Mouse (Mus musculus) heart, embryonic 14.5 days (tissue): ENCODE results near the gene Nlrp3. TPM values are rescaled to one million over a fixed set of nuclear protein-coding genes. Genes with fewer than 3 reads are reported as not detected.

ENCODE experiments used
- ATAC-seq: fragments of 200-750 bp; cut with Nextera tagmentation; 2 replicates; pipeline ENCODE4 v1.8.0; 2017; ENCODE audit warnings: low read depth, moderate TSS enrichment; ENCODE audit not compliant: insufficient number of reproducible peaks, insufficient read depth, low FRiP score
- H3K27ac ChIP-seq, 2 experiments: fragments of 200-500 bp in 1 of 2; fragments of 300-500 bp in 1 of 2; sonication (generic) in 1 of 2; replicated peaks in 1 of 2; 2 replicates each; pipeline ENCODE4 v1.5.1; 2012 to 2014; ENCODE audit warnings: low read depth in 2 of 2, low read length in 2 of 2, control low read depth in 1 of 2, mild to moderate bottlenecking in 1 of 2, mixed read lengths in 1 of 2; ENCODE audit not compliant: control insufficient read depth in 1 of 2, insufficient read depth in 1 of 2
- H3K27me3 ChIP-seq: fragments of 300-500 bp; sonication (generic); 2 replicates; pipeline ENCODE4 v1.6.1; 2014; ENCODE audit warnings: mild to moderate bottlenecking, low read length, control low read depth; ENCODE audit not compliant: control insufficient read depth, insufficient read depth
- H3K36me3 ChIP-seq: fragments of 300-500 bp; sonication (generic); 2 replicates; pipeline ENCODE4 v1.6.1; 2014; ENCODE audit warnings: mild to moderate bottlenecking, control low read depth, low read length, mixed read lengths; ENCODE audit not compliant: control insufficient read depth, insufficient read depth
- H3K4me1 ChIP-seq, 2 experiments: fragments of 200-500 bp in 1 of 2; fragments of 300-500 bp in 1 of 2; sonication (generic) in 1 of 2; 2 replicates each; pipeline ENCODE4 v1.6.1; 2012 to 2014; ENCODE audit warnings: low read length in 2 of 2, control low read depth in 1 of 2, mixed read lengths in 1 of 2; ENCODE audit not compliant: control insufficient read depth in 2 of 2, insufficient read depth in 2 of 2
- H3K4me2 ChIP-seq: fragments of 300-500 bp; sonication (generic); 2 replicates; pipeline ENCODE4 v1.6.1; 2014; ENCODE audit warnings: mild to moderate bottlenecking, low read length
- H3K4me3 ChIP-seq, 2 experiments: fragments of 200-500 bp in 1 of 2; fragments of 300-500 bp in 1 of 2; sonication (generic) in 1 of 2; 2 replicates each; pipeline ENCODE4 v1.5.1; 2012 to 2014; ENCODE audit warnings: low read length in 2 of 2, mild to moderate bottlenecking in 2 of 2, control low read depth in 1 of 2, low read depth in 1 of 2, moderate library complexity in 1 of 2; ENCODE audit not compliant: control insufficient read depth in 1 of 2, insufficient read depth in 1 of 2
- H3K9ac ChIP-seq: fragments of 300-500 bp; sonication (generic); 2 replicates; pipeline ENCODE4 v1.6.1; 2014; ENCODE audit warnings: mild to moderate bottlenecking, low read length
- H3K9me3 ChIP-seq: fragments of 300-500 bp; sonication (generic); 2 replicates; pipeline ENCODE4 v1.6.1; 2016; ENCODE audit warnings: low read length, control low read depth; ENCODE audit not compliant: control insufficient read depth
- WGBS: fragments of 180-500 bp; shearing (Covaris S2); extraction: QIAGEN DNeasy Blood & Tissue Kit; methylation state at CpG from one replicate; pipeline ENCODE4 v1.1.7; 2014; 5-methylcytosine and 5-hydroxymethylcytosine counted together
- polyA plus RNA-seq: library from polyadenylated mRNA; unstranded; fragments of >200 nt; fragmentation: Nextera tagmentation; extraction: Ambion mirVana; gene quantifications from 2 replicates; pipeline ENCODE4 v1.2.1, GENCODE M21; 2014

The Nlrp3 gene
- polyA plus RNA-seq, 1 experiment from 2014 or later, result 0.11 TPM

DNA sequence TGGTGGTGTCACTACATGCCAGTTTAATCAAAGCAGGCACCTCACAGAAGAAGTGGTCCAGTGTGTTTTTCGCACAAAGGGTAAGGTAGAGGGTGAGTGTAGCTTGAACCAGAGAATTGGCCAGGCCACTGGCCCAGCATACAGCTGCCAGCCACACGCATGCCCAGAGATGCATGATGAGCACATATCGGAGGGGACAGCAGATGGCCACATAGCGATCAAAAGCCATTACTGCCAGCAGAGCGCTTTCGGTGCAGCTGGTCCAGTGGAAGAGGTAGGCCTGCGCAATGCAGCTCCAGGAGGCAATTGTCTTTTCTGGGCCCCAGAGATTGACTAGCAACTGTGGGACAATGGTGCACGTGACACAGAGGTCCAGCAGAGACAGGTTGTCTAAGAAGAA lies 48.1 kb downstream of the Nlrp3 start:
- Histone ChIP-seq H3K9ac (no peak overlapping the region), H3K27me3 (no peaks in the 10 kb centered on the region), H3K4me2 (no peak overlapping the region), H3K4me1 (no peaks in the 10 kb centered on the region), H3K4me3 (no peak overlapping the region), H3K27ac (no peak overlapping the region), H3K9me3 (no peaks in the 10 kb centered on the region), H3K36me3 (no peaks in the 10 kb centered on the region)
- 82% methylated on average over 8 of the region's 8 CpGs for WGBS
- ATAC-seq, result no peak

DNA sequence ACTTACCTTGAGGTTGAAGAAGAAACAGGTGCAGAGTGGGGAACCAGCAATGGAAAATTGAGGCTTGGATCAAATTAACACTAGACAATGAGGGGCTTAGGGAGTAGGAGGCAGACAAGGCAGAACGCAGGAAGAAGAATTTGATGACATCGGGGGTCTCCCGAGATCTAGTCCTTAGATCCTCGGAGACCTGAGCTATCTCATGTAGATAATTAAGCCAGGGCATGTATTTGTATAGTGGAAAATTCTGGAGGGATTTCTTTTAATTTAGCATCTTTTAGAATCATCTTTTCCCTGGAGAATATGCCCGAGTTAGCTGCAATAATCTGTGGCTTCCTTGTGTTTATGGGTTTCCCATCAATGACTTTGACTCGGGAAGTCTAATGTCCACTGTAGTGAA lies 51.8 kb downstream of the Nlrp3 start, which contains the start of gene Olfr223:
Gene Olfr223, minus strand, starts transcription at position 101 of the 400 bp plus-strand sequence.
- H3K27ac ChIP-seq, result no peak within 1 kb of the TSS
- ATAC-seq, result no peak
- H3K4me2 ChIP-seq, result no peak within 1 kb of the TSS
- H3K9ac ChIP-seq, result no peak within 1 kb of the TSS
- H3K9me3 ChIP-seq, result no peaks in the 10 kb centered on the region
- no peaks in the 10 kb centered on the region for H3K4me1 ChIP-seq
- 71% methylated on average over 6 of the region's 6 CpGs for WGBS
- no peaks in the 10 kb centered on the region for H3K36me3 ChIP-seq
- H3K27me3 ChIP-seq, result no peaks in the 10 kb centered on the region
- no peak within 1 kb of the TSS for H3K4me3 ChIP-seq

DNA sequence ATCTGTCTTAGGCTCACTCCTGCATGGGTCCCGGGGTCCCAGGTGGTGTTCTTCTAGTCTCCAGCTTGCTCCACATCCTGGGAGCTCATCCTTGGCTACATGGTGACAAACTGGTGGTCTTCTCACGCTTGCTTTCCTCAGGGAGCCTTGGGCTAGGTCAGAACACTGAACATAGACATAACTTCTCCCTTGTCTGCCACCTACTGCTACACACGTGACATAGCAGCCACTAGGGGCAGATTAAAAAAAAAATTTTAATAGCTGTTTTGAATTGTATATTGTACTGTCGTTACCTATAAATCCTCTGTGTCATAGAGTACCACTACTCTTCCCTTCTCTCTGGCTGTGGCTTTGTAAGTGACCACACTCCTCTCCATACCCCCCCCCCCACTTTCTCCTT lies 54.7 kb downstream of the Nlrp3 start:
- Histone ChIP-seq H3K4me2 (no peak overlapping the region), H3K9me3 (no peaks in the 10 kb centered on the region), H3K4me3 (no peak overlapping the region), H3K9ac (no peak overlapping the region), H3K4me1 (no peaks in the 10 kb centered on the region), H3K27ac (no peak overlapping the region), H3K36me3 (no peaks in the 10 kb centered on the region), H3K27me3 (no peaks in the 10 kb centered on the region)
- WGBS, result 37% methylated on average over 4 of the region's 4 CpGs
- no peak for ATAC-seq

DNA sequence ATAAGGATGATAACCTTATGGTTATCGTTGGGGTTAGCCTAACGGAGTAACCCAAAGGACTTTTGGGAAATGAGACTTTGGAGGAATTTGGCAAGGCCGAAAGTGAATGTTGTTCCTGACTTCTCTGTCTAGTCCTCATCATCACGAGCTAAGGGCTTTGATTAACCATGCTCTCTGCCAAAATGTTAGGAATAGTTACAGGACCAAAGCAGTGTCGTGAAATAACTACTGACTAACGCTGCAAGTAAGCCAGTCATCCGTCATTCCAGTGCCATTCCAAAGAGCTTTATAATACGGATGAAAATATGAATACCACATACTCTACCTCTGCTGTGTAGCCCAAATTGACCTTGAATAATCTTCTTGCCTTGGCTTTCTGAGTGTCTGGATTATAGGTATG lies 55.6 kb downstream of the Nlrp3 start:
- WGBS, result 81% methylated on average over 8 of the region's 8 CpGs
- H3K4me3 ChIP-seq, result no peak overlapping the region
- ATAC-seq, result no peak
- no peak overlapping the region for H3K27ac ChIP-seq
- no peak overlapping the region for H3K9ac ChIP-seq
- no peaks in the 10 kb centered on the region for H3K36me3 ChIP-seq
- H3K27me3 ChIP-seq, result no peaks in the 10 kb centered on the region
- H3K4me1 ChIP-seq, result no peaks in the 10 kb centered on the region
- no peak overlapping the region for H3K4me2 ChIP-seq
- H3K9me3 ChIP-seq, result no peaks in the 10 kb centered on the region

DNA sequence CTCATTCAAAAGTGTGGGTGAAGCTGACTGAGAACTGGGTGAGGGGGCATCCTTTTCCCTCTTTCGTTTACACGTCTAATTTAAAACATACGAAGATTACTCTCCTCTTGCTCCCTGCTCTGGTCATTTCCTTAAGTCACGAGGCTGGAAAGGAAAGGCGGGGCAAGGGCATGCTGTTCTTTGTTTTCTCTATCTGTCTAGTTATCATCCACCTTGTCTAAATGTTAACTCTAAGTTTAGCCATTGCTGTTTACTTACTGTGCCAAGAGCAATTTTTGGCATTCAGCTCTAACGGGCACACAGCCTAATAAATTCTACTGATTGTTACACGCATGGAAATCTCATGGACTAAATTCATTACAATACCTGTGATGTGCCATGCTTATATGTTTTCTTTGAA lies 57.8 kb downstream of the Nlrp3 start:
- H3K27me3 ChIP-seq, result no peaks in the 10 kb centered on the region
- H3K4me2 ChIP-seq, result no peak overlapping the region
- no peak overlapping the region for H3K9ac ChIP-seq
- no peak for ATAC-seq
- H3K4me3 ChIP-seq, result no peak overlapping the region
- H3K36me3 ChIP-seq, result no peaks in the 10 kb centered on the region
- no peaks in the 10 kb centered on the region for H3K9me3 ChIP-seq
- H3K4me1 ChIP-seq, result no peaks in the 10 kb centered on the region
- 65% methylated on average over 7 of the region's 7 CpGs for WGBS
- no peak overlapping the region for H3K27ac ChIP-seq

DNA sequence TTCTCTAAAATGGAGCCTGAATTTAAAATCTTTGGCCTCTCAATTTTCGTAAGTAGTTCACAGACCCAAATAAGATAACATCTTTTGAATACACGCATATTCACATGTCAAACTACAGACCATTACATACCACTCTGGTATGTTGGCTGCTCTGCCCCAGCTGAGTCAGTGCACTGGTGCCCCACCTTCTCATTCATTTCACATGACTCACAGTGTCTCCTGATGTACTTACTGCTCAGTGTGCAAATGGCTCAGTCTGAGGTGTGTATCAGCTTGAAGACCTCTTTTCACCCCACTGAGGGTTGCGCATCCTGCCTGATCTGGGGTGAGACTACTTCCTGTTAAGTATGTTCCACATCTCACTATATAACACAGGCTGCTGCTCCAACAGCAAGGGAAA lies 59.5 kb downstream of the Nlrp3 start:
- no peak overlapping the region for H3K9ac ChIP-seq
- H3K4me3 ChIP-seq, result no peak overlapping the region
- no peaks in the 10 kb centered on the region for H3K36me3 ChIP-seq
- 67% methylated on average over 3 of the region's 3 CpGs for WGBS
- no peak overlapping the region for H3K27ac ChIP-seq
- no peaks in the 10 kb centered on the region for H3K9me3 ChIP-seq
- H3K4me1 ChIP-seq, result no peaks in the 10 kb centered on the region
- H3K27me3 ChIP-seq, result no peaks in the 10 kb centered on the region
- no peak for ATAC-seq
- no peak overlapping the region for H3K4me2 ChIP-seq

DNA sequence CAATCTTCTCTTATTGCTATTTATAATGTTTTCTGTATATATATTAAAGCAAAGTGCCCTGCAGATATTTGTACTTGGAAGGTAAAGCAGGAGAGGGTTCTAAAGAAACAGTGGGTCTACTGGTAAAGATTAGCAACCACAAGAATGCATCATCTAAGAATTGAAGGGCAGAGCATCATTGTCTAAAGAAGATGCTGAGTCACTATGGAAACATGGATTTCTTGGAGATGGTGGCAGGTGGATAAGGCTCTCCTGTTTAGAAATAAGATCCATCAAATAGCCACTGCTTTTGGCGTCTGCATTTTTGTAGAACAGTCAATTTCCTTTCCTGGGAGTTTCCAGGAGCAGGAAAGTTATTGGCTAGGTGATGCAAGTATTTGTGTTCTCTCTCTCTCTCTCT lies 60.9 kb downstream of the Nlrp3 start:
- 26% methylated on average over 1 of the region's 1 CpGs for WGBS
- H3K4me3 ChIP-seq, result no peak overlapping the region
- no peak overlapping the region for H3K27ac ChIP-seq
- H3K9me3 ChIP-seq, result no peaks in the 10 kb centered on the region
- no peaks in the 10 kb centered on the region for H3K4me1 ChIP-seq
- H3K4me2 ChIP-seq, result no peak overlapping the region
- no peak for ATAC-seq
- H3K27me3 ChIP-seq, result no peaks in the 10 kb centered on the region
- H3K9ac ChIP-seq, result no peak overlapping the region
- H3K36me3 ChIP-seq, result no peaks in the 10 kb centered on the region

DNA sequence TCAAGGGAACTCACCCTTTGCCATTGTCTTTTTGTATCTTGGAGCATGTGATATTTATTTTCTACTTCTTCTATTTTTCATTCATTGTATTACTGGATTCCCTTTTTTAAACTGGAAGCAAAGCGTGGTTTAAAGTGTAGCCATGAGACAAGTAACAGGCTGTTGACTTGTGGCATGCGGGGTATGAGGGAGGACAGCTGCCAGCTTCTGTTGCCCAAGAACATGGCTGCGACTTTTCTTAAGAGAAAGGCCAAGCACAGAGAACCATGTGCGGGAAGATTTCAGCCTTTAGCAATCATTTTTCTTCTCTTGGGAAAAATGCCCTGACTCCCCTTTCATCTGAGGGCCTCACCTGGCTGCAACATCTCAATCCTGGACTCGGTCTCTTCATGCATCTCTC lies 70.3 kb downstream of the Nlrp3 start:
- ATAC-seq, result no peak
- Histone ChIP-seq H3K4me3 (no peak overlapping the region), H3K9me3 (no peaks in the 10 kb centered on the region), H3K27ac (no peak overlapping the region), H3K27me3 (no peaks in the 10 kb centered on the region), H3K4me2 (no peak overlapping the region), H3K4me1 (no peaks in the 10 kb centered on the region), H3K9ac (no peak overlapping the region), H3K36me3 (no peaks in the 10 kb centered on the region)
- 69% methylated on average over 5 of the region's 5 CpGs for WGBS
